Mouse (Mus musculus) brain, embryonic 14.5 days (tissue): ENCODE data around the gene Fkbp3.

Experiments
- CTCF ChIP-seq: fragments of 200-500 bp; IDR thresholded peaks from 2 replicates; pipeline ENCODE4 v1.5.1; 2012; ENCODE audit warnings: inconsistent platforms, mild to moderate bottlenecking, moderate library complexity, borderline replicate concordance; ENCODE audit not compliant: insufficient read depth, insufficient read length; ENCODE audit errors: extremely low read depth
- POLR2A ChIP-seq: fragments of 200-500 bp; IDR thresholded peaks from 2 replicates; pipeline ENCODE4 v1.6.1; 2012; ENCODE audit warnings: mild to moderate bottlenecking, inconsistent platforms, borderline replicate concordance; ENCODE audit not compliant: poor library complexity, insufficient read depth, insufficient read length, severe bottlenecking; ENCODE audit errors: extremely low read depth

GRCm38 (mm10) chr12:65066234-65066633 lies 7.6 kb downstream of the Fkbp3 start:
- TF ChIP-seq CTCF: no peak
- TF ChIP-seq POLR2A: no peak
